ENCODE assay signal across 8 mouse cellular contexts in genomic region chr7:98655681-98656530, GRCm38 (mm10). TPM values are rescaled to one million over a fixed set of nuclear protein-coding genes. Genes with fewer than 3 reads are reported as not detected.
DNase-seq lines count a peak whose midpoint lies in the region; ATAC-seq lines count a peak whose summit lies in the region.

No protein-coding gene starts in this region.

- H3K9me3 ChIP-seq in megakaryocyte, embryonic 14.5 days = no peaks in the 10 kb centered on the region

- peaks cover 45% of the 10 kb centered on the region for H3K36me3 ChIP-seq in megakaryocyte, embryonic 14.5 days (replicated peaks; ENCODE audit: low read length)

- peak; percentile 86 to 95 for DNase-seq in adrenal gland, adult (ENCODE audit: inconsistent age in 2 of 2, low spot score in 1 of 2)
- DNase-seq in embryo, embryonic 10 days (ENCODE audit: low spot score) = peak; percentile 87
- DNase-seq in gastrocnemius, postnatal 10 days = peak; percentile 80
- DNase-seq in left cerebral cortex, adult 9 months (ENCODE audit: low spot score in 2 of 2) = peak; percentile 53 to 79
- DNase-seq in right cerebral cortex, postnatal 10 days (ENCODE audit: low spot score in 2 of 2) = peak; percentile 90 to 92
- peak; percentile 83 for DNase-seq in urinary bladder, postnatal 14 days (ENCODE audit: low spot score)

- ATAC-seq in inflammation-experienced regulatory T-cells, adult 6 months = peak; percentile 65

- no peaks in the 10 kb centered on the region for H3K27me3 ChIP-seq in megakaryocyte, embryonic 14.5 days (replicated peaks)

- peaks cover 29% of the 10 kb centered on the region for H3K4me1 ChIP-seq in megakaryocyte, embryonic 14.5 days

- peak overlapping the region; percentile 97 for H3K4me3 ChIP-seq in megakaryocyte, embryonic 14.5 days (replicated peaks)

RNA-seq across cellular contexts. Expression of gene Emsy, which starts 0.7 kb away (rescaled TPM):
- total RNA-seq in gastrocnemius, postnatal 10 days (2021) = 10 to 100 TPM; 18.4 to 26.6 TPM
- polyA plus RNA-seq in inflammation-experienced regulatory T-cells, adult 6 months (2017; shearing (Covaris generic)) = 10 to 100 TPM; 59.5 to 72.4 (median 63.1) TPM
- polyA plus RNA-seq in megakaryocyte, embryonic 14.5 days (2012; ENCODE audit: insufficient read depth, low replicate concordance) = 2.4 and 2.9 TPM in 2 replicates

RNA-seq across cellular contexts. Expression of gene Thap12, which starts 47.0 kb away (rescaled TPM):
- total RNA-seq in gastrocnemius, postnatal 10 days (2021) = 10 to 100 TPM; 74.8 to 77.7 TPM
- polyA plus RNA-seq in inflammation-experienced regulatory T-cells, adult 6 months (2017; shearing (Covaris generic)) = 10 to 100 TPM; 13.2 to 14.9 (median 13.9) TPM
- polyA plus RNA-seq in megakaryocyte, embryonic 14.5 days (2012; ENCODE audit: insufficient read depth, low replicate concordance) = 2.0 and 11.5 TPM in 2 replicates

Comparison
In these comparisons a context has a peak if more than half of its experiments do, and no peak if none do; other contexts are left out.
1. Peak in every context shown above with its lines: DNase-seq, ATAC-seq and H3K4me3 ChIP-seq.
2. RNA of gene Emsy, which starts 0.7 kb away (polyA plus RNA-seq): 59.5 to 72.4 TPM in inflammation-experienced regulatory T-cells, adult 6 months; 2.4 to 2.9 TPM in megakaryocyte, embryonic 14.5 days; every median in the first group is over 10 times any median in the second.